12 mouse cellular contexts compared by ENCODE assay signal in genomic region chr13:52886779-52887178, GRCm38 (mm10).
"Had no signal": no experiment of that assay in that cellular context is flagged by ENCODE, and none has a peak within 500 bp of the region (broad histone marks: within the 10 kb centered on the region; RNA-seq: fewer than 3 reads in every experiment).

No protein-coding gene starts in this region.

- H3K36me3 ChIP-seq: liver, embryonic 15.5 days; midbrain, embryonic 10.5 days; stomach, embryonic 15.5 days had no signal

- H3K4me3 ChIP-seq: limb, embryonic 10.5 days; liver, embryonic 15.5 days; midbrain, embryonic 10.5 days; myocyte; neural tube, embryonic 15.5 days; stomach, embryonic 15.5 days had no signal

- H3K4me1 ChIP-seq: liver, embryonic 15.5 days had no signal

- H3K27me3 ChIP-seq: liver, embryonic 15.5 days; neural tube, embryonic 15.5 days; stomach, embryonic 15.5 days had no signal

- DNase-seq: kidney, postnatal 14 days; lung, adult 2 months; lung, postnatal 4 days; midbrain, embryonic 14.5 days; thymus, adult 2 months; thymus, postnatal 36 days had no signal

- H3K9me3 ChIP-seq: limb, embryonic 10.5 days; liver, embryonic 15.5 days; midbrain, embryonic 10.5 days; neural tube, embryonic 15.5 days; stomach, embryonic 15.5 days had no signal

- H3K27ac ChIP-seq: limb, embryonic 10.5 days; liver, embryonic 15.5 days; midbrain, embryonic 10.5 days; neural tube, embryonic 15.5 days; stomach, embryonic 15.5 days had no signal
